Mouse (Mus musculus) embryo, embryonic 11.5 days (tissue): Measurements from ENCODE around the gene Col1a1.

Source experiments
- DNase-seq: peaks from one replicate; pipeline ENCODE4 v3.0.0-alpha.2; 2012; ENCODE audit warnings: low read depth, low spot score

Gene Col1a1

GRCm38 (mm10) chr11:94936045-94936444 lies at the start of gene Col1a1:
TSS of gene Col1a1 (plus strand) at chr11:94936224.
- no peak for DNase-seq

GRCm38 (mm10) chr11:94891155-94891554 lies 44.9 kb upstream of the Col1a1 start:
- DNase-seq, result no peak

- no peak for DNase-seq
These were observed 39.2 kb upstream of the Col1a1 start for GRCm38 (mm10) chr11:94896753-94897376.

- no peak for DNase-seq
These were observed 34.8 kb upstream of the Col1a1 start for GRCm38 (mm10) chr11:94901231-94901630.

GRCm38 (mm10) chr11:94904306-94904705 lies 31.7 kb upstream of the Col1a1 start:
- no peak for DNase-seq

- no peak for DNase-seq
These were observed 25.1 kb upstream of the Col1a1 start for GRCm38 (mm10) chr11:94910971-94911370.

GRCm38 (mm10) chr11:94912568-94912967 lies 23.5 kb upstream of the Col1a1 start:
- DNase-seq, result no peak

- DNase-seq, result no peak
These were observed 22.5 kb upstream of the Col1a1 start for GRCm38 (mm10) chr11:94913302-94914090.

GRCm38 (mm10) chr11:94915675-94916403 lies 20.2 kb upstream of the Col1a1 start:
- DNase-seq, result no peak

- DNase-seq, result no peak
These were observed 19.5 kb upstream of the Col1a1 start for GRCm38 (mm10) chr11:94916477-94916876.

GRCm38 (mm10) chr11:94917717-94918116 lies 18.3 kb upstream of the Col1a1 start:
- no peak for DNase-seq

- no peak for DNase-seq
These were observed 15.0 kb upstream of the Col1a1 start for GRCm38 (mm10) chr11:94920996-94921401.

GRCm38 (mm10) chr11:94924977-94925376 lies 11.0 kb upstream of the Col1a1 start:
- DNase-seq, result no peak

GRCm38 (mm10) chr11:94926431-94926830 lies 9.6 kb upstream of the Col1a1 start:
- no peak for DNase-seq

- no peak for DNase-seq
These were observed 8.2 kb upstream of the Col1a1 start for GRCm38 (mm10) chr11:94927771-94928291.

- peak; percentile 83 for DNase-seq
These were observed 7.2 kb upstream of the Col1a1 start for GRCm38 (mm10) chr11:94928820-94929219.

GRCm38 (mm10) chr11:94929599-94929998 lies 6.4 kb upstream of the Col1a1 start:
- DNase-seq, result no peak

- DNase-seq, result no peak
These were observed 5.9 kb upstream of the Col1a1 start for GRCm38 (mm10) chr11:94930151-94930550.

GRCm38 (mm10) chr11:94933584-94933983 lies 2.4 kb upstream of the Col1a1 start:
- no peak for DNase-seq

- no peak for DNase-seq
These were observed 1.5 kb upstream of the Col1a1 start for GRCm38 (mm10) chr11:94934526-94934925.

- DNase-seq, result peak; percentile 90
These were observed 849 bp downstream of the Col1a1 start for GRCm38 (mm10) chr11:94936851-94937295.

GRCm38 (mm10) chr11:94937335-94937781 lies 1.3 kb downstream of the Col1a1 start:
- DNase-seq, result no peak
